Mouse (Mus musculus) kidney, postnatal 10 days (tissue): ENCODE measurements at regions not wholly inside any gene's neighbourhood (a gene's known extent, or its start where the extent isn't known, plus 50 kb on each side); places are given as distances from the start of the nearest gene placed in this dataset.

ENCODE experiments used
- DNase-seq: peaks from one replicate; pipeline ENCODE4 v3.0.0; 2021; ENCODE audit warnings: mixed read lengths

DNA sequence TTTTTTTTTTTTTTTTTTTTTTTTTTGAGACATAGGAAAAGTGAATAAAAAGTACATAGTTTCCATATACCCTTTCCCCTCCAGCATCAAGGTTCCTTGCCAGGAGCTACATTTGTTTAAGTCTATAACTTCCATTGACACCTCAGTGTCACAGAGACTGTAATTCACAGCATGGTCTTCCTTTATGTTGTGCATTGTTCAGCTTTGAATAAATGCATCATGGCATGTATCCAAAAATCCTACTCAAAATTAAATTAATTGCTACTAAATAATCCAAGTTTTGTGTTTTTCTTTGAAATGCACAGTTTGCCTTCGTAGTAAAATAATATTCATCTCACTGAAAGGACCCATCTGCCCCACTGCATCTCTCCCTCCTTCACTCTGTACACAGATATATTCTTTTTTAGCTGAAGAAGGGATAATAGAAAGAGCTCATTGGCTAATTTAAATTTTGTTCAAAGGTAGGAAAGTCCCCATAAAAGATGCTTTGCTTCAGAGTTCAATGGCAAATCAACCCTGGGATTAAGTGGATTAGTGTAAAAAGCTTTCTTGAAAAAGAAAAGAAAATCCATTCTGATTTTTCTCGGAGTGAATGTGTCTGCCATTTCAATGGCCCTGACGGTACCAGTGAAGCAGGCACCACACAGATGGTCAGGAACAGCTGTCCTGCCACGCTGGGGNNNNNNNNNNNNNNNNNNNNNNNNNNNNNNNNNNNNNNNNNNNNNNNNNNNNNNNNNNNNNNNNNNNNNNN, 301.3 kb upstream of the Marcks start:
- DNase-seq: no peak

DNA sequence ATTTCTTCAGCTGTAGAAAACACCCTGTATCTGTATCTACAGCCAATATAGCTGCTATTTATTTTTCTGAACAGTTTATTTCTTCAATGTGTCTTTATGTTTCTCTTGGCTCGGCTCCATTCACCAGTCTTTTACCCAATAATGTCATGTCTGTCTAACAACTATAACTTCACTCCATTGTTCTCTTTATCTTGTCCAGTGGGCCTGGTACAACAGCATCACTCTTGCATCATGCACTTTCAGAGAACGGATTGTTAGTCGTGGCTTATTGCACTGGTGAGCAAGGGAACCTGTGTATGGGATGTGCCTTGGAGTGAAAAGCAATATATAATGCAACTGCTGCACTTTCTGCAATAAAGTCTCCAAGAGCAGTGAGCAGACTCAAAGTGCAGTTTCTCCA, 299.6 kb upstream of the Marcks start:
- no peak for DNase-seq

DNA sequence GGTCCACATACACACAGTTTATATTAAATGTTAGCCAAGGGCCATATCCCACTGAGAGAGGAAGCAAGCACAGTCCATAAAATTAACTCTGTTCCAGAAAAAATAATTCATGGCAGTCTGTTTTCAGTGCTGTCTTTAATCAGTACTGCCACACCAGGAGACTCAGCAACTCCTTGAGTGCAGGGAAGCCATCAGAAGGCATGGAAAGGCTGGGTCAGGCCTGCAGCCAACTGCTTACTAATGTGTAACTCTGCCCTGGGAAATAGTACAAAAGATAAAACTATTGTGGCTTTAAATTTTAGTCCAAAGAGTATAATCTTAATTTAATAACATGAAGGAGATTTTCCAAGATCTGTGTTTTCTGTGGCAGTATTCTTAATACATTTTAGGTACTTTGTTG, 298.1 kb upstream of the Marcks start:
- peak; percentile 16 for DNase-seq

DNA sequence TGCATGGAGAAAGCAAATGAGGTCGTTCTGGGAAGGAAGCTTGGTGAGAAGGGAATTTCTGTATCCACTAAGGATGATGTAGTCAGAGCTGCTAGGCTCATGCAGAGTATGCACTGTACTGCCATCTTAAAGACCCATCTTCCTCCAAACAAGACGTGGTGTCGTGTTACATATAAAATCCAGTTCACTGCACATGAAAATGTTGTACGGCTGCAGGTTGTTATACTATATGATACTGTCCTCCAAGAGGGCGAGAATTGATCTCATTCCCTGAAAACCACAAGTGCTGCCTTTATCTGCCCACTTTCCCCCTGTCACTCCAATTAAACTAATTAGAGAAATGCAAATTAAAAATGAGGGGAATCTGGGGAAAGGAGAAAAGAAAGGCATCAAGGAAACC, 295.5 kb upstream of the Marcks start:
- DNase-seq: no peak

DNA sequence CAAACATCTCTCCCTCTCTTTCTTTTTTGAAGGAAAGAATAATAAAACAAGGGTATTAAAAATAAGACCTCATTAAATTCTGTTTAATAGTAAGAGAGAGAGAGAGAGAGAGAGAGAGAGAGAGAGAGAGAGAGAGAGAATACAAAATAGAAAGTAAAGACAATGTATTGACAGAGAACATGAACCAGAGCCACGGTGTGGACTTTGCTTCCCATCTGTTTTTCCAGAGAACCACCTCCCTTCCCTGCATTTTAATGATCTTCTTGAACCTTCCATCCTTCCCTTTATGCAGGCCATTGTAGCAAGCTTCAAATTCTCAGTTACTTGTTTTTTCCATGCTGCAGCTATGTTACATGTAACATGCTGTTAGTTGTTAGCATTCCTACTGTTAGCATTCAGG, 284.3 kb upstream of the Marcks start:
- no peak for DNase-seq

GRCm38 (mm10) chr10:37422612-37423011, 283.9 kb upstream of the Marcks start:
- peak; percentile 13 for DNase-seq

DNA sequence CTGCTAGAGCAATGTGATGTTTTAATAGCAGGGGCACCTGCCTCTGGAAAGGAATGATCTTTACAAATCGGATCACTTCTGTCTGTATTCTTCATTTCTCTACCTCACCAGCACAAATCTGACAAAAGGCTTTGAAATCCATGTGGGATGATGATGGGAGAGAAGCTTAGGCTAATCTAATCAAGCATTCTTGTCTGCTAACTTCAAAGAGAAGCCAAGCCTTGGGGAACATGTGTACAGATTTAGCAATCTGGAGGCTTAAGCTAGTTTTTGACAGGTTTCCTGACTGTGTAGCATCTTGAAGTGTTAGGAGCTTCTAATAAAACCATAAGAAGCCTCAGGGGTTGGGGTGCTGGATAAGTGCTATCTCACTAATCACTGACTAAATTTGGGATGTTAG, 277.6 kb upstream of the Marcks start:
- no peak for DNase-seq

DNA sequence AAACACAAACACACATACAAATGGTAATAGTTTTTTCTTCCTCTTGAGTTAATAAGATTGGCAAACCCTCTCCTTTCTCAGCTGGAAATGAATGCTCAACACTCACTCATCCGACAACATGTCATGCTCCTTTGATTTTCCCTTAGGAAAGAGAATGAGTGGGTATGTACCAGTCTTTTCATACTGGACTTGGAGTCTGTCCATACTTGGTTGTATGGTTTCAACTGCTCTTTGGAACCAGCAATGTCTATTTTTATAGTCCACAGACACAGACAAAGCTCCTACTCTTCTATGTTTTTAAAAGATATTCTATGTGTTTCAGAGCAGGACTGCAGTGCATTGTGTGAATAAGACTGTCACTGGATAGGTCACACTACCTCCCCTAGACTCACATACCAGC, 273.7 kb upstream of the Marcks start:
- DNase-seq: no peak

DNA sequence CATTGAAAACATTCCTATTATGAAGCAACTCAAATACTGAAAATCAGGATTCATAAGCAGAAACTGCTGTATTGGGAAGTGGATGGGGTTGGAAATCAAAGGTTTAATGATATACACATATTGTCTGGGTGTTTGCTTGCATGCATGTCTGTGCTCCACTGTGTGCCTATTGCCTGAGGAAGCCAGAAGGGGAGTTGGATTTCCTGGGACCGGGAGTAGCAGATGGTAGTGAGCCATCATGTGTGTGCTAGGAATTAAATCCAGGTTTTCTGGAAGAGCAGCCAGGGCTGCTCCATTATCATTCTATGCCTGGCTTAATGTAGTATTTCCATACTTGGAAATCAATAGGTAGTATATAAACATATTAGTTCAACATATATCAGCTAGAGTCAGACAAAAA, 271.0 kb upstream of the Marcks start:
- no peak for DNase-seq

- no peak for DNase-seq
These were observed 268.8 kb upstream of the Marcks start for GRCm38 (mm10) chr10:37407487-37407886.

DNA sequence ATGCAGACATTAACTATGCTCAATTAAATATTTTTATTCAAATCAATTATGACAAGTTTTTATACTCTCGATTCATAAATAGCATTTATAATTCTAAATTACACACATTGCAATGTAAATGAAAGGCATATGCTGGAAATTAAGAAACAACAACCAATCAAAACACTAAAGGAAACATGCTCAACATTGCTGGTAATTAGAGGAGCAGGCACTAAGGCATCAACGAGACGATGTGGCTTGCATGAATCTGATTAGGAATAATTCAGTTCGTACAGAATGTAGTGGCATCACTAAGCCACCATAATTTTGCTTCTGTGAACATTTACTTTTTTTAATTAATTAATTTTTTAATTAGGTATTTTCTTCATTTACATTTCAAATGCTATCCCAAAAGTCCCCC, 266.2 kb upstream of the Marcks start:
- no peak for DNase-seq

DNA sequence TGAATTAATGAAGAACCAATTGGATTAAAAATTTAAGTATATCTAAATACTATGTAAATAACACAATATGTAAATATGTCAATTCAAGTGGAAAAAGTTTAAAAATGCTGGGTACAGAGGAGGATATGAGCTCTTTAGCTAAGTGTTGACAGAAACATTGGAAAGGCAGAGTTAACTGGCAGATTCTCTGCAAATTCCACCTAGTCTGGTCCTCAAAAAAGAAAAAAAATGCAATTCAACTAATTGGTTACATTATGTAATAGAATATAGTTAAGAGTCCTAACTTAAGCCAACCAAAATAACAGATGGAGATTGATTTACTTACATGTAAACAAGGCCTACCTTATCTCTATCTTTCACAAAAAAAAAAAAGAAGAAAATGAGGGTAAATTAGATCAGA, 265.7 kb upstream of the Marcks start:
- no peak for DNase-seq

DNA sequence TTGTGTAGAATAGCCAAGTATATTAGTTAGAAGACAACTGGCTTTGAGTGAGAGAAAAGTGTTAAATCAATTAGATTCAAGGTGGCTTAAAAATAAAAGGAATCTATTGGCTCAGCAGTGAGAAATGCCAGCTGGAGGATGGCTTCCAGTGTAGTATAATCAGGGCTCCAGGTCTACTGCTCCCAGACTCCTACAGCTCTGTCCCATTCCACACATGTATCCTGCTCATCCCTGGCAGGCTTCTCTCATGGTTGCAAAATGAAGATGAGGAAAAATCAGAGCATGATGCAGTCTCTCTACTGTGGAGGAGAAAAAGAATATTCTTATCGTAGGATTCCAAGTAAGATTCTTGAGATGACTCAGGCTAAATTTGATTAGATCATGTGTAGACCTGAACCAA, 263.7 kb upstream of the Marcks start:
- no peak for DNase-seq

GRCm38 (mm10) chr10:37400991-37401390, 262.3 kb upstream of the Marcks start:
- no peak for DNase-seq

DNA sequence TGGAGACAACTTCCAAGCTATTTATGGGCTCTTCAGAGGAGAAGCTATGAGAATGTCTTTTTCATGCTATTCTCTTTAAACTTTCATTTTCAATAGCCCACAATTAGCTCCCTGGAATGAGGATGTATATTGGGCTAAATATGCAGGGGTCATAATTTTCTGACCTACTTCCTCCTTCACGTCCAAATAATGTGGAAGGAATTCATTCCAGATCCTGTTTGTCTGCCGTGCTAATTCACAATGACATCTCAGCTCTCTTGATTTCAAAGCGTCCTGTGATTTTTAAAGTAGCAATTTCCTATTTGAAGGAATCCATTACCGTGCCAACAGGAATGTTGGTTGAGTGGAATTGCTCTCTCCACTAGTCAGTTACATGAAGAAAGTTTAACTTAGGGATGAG, 261.7 kb upstream of the Marcks start:
- DNase-seq: no peak

- peak; percentile 60 for DNase-seq
These were observed 258.7 kb upstream of the Marcks start for GRCm38 (mm10) chr10:37397271-37397991.

- DNase-seq: no peak
These were observed 251.3 kb upstream of the Marcks start for GRCm38 (mm10) chr10:37390011-37390410.

GRCm38 (mm10) chr10:37386216-37386615, 247.5 kb upstream of the Marcks start:
- DNase-seq: no peak

- no peak for DNase-seq
These were observed 241.3 kb upstream of the Marcks start for GRCm38 (mm10) chr10:37380024-37380423.

GRCm38 (mm10) chr10:37378002-37378702, 239.4 kb upstream of the Marcks start:
- no peak for DNase-seq

GRCm38 (mm10) chr10:37377258-37378001, 238.7 kb upstream of the Marcks start:
- no peak for DNase-seq

- DNase-seq: no peak
These were observed 237.5 kb upstream of the Marcks start for GRCm38 (mm10) chr10:37376172-37376571.

DNA sequence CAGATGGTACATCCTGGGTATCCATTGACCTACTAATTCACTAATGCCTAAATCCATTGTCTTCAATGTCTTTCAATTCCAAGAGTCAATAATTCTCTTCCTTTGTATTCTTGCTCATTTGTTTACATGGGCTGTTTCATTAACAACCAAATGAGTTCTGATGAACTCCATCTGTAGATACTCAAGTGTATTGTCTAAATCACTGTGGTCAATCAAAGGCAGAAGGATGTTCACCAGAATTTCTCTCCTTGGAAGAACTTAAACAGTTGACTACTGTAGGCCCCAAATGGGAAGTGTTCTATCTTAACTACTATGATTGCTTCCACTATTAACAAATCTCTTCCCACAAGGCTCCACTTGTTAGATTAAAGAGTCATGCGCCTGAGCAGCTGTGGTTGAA, 236.9 kb upstream of the Marcks start:
- no peak for DNase-seq
